Mouse (Mus musculus) olfactory bulb, adult 2 months (tissue): Measurements from ENCODE around the gene Calr3. TPM values are rescaled to one million over a fixed set of nuclear protein-coding genes. Genes with fewer than 3 reads are reported as not detected.

Experiments used
- H3K27ac ChIP-seq: fragments of 200-500 bp; 2 replicates; pipeline ENCODE4 v1.5.1; 2012; ENCODE audit warnings: low read depth, low read length; ENCODE audit not compliant: insufficient read depth
- H3K4me1 ChIP-seq: fragments of 200-500 bp; 2 replicates; pipeline ENCODE4 v1.6.1; 2012; ENCODE audit warnings: low read length; ENCODE audit not compliant: control insufficient read depth, insufficient read depth
- H3K4me3 ChIP-seq: fragments of 200-500 bp; 2 replicates; pipeline ENCODE4 v1.5.1; 2012; ENCODE audit warnings: mild to moderate bottlenecking, low read depth, low read length, moderate library complexity; ENCODE audit not compliant: insufficient read depth
- CTCF ChIP-seq: fragments of 200-500 bp; IDR thresholded peaks from 2 replicates; pipeline ENCODE4 v1.5.1; 2012; ENCODE audit warnings: low read depth, mild to moderate bottlenecking, low read length, moderate library complexity; ENCODE audit not compliant: insufficient read depth
- POLR2A ChIP-seq: fragments of 200-500 bp; IDR thresholded peaks from 2 replicates; pipeline ENCODE4 v1.6.1; 2012; ENCODE audit warnings: mild to moderate bottlenecking, low read depth, low read length, moderate library complexity; ENCODE audit not compliant: insufficient read depth
- WGBS: fragments of 180-500 bp; shearing (Covaris S2); methylation state at CpG from one replicate; pipeline ENCODE4 v1.1.7; 2018; 5-methylcytosine and 5-hydroxymethylcytosine counted together
- polyA plus RNA-seq: library from polyadenylated mRNA; stranded (reverse); fragments of >200 nt; gene quantifications from 2 replicates; pipeline ENCODE4 v1.2.4, GENCODE M21; 2012; ENCODE audit warnings: low replicate concordance; ENCODE audit not compliant: missing spikeins, insufficient read depth, insufficient read length

The Calr3 gene
- polyA plus RNA-seq, 1 experiment: not detected

- TF ChIP-seq CTCF (no peak), POLR2A (no peak)
- 52% methylated on average over 5 of the region's 5 CpGs for WGBS
- H3K4me1 ChIP-seq: no peaks in the 10 kb centered on the region
- no peak overlapping the region for H3K4me3 ChIP-seq
- H3K27ac ChIP-seq: no peak overlapping the region
These were observed 61.3 kb downstream of the Calr3 start for GRCm38 (mm10) chr8:72382395-72382794.

GRCm38 (mm10) chr8:72380656-72381055 lies 63.0 kb downstream of the Calr3 start:
- WGBS: 90% methylated on average over 8 of the region's 8 CpGs
- H3K27ac ChIP-seq: no peak overlapping the region
- no peak for TF ChIP-seq CTCF
- TF ChIP-seq POLR2A: no peak
- no peak overlapping the region for H3K4me3 ChIP-seq
- no peaks in the 10 kb centered on the region for H3K4me1 ChIP-seq

DNA sequence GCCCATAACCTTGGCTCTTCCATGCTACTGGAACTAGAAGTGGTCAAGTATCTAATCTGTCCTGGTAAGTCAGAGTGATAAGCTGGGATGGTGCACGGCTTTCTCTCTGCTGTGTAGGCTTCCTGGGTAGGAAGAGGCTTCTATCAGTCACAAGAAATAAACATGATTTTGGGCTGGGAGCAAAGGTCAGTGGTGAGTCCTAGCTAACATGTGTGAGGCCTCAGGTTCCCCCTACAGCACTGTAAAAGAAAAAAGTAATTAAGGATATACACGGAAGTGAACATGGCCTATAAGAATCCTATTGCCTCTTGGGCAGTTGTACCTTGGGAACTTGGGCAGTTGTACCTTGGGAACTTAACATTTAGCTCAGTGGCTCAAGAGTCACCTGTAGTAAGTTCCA lies 66.8 kb downstream of the Calr3 start:
- WGBS: 90% methylated on average over 2 of the region's 2 CpGs
- TF ChIP-seq POLR2A: no peak
- no peak for TF ChIP-seq CTCF
- Histone ChIP-seq H3K27ac (no peak overlapping the region), H3K4me3 (no peak overlapping the region), H3K4me1 (no peaks in the 10 kb centered on the region)

DNA sequence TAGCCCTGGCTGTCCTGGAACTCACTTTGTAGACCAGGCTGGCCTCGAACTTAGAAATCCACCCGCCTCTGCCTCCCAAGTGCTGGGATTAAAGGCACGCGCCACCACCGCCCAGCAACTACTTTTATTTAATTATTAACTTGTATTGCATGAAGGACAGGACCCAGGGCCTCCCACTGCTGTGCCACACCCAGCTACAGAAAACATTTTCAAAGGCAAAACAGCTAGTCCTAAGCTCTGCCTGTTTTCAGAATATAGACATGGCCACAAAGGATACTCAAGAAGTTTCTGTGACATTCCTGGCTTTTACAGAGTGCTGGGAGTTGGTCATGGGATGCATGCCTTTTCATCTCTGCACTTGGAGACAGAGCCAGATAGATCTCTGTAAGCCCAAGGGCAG lies 67.4 kb downstream of the Calr3 start:
- no peak for TF ChIP-seq CTCF
- Histone ChIP-seq H3K4me3 (no peak overlapping the region), H3K4me1 (no peaks in the 10 kb centered on the region), H3K27ac (no peak overlapping the region)
- WGBS: 92% methylated on average over 5 of the region's 5 CpGs

DNA sequence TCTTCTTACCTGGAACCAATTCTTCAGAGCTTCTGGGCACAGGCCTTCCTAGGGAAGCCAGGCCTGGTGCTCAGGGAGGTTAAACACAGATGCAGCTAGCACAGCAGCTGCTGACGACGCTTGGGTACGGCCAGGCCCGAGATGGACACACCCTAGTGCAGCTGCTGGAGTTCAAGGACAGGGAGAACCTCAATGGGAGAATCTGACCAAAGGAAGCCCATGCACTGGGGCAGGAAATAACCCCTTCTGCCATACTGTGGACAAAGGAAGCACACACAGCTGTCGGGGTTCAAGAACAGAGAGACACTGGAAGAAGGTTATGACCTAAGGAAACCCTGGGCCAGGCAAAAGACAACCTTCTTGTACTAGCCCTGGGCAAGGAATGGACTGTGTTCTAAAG lies 68.5 kb downstream of the Calr3 start:
- Histone ChIP-seq H3K27ac (no peak overlapping the region), H3K4me3 (no peak overlapping the region), H3K4me1 (no peaks in the 10 kb centered on the region)
- 87% methylated on average over 5 of the region's 5 CpGs for WGBS
- no peak for TF ChIP-seq CTCF
- no peak for TF ChIP-seq POLR2A

Other genes starting within 250 kb of the Calr3 start
- gene Cib3, start 231.0 kb downstream of the Calr3 start, polyA plus RNA-seq: not detected in 2 replicates
- gene Gm11034, start 230.2 kb downstream of the Calr3 start, polyA plus RNA-seq: not detected in 2 replicates
- gene Fam32a, start 224.1 kb downstream of the Calr3 start, polyA plus RNA-seq: 119 TPM in 1 of 2 replicates, not detected in the other
- not detected in 2 replicates for gene Ap1m1, start 203.9 kb downstream of the Calr3 start, polyA plus RNA-seq
- 407 TPM in 1 of 2 replicates, not detected in the other for gene Gm10282, start 138.6 kb downstream of the Calr3 start, polyA plus RNA-seq
- gene Klf2, start 124.8 kb downstream of the Calr3 start, polyA plus RNA-seq: not detected in 2 replicates
- 130 and 148 TPM in 2 replicates for gene Eps15l1, start 22.4 kb downstream of the Calr3 start, polyA plus RNA-seq
- not detected in 2 replicates for gene 1700030K09Rik, start within 50 bp of the Calr3 start, polyA plus RNA-seq
- gene Cherp, start 31.4 kb upstream of the Calr3 start, polyA plus RNA-seq: not detected in 2 replicates
- gene Slc35e1, start 48.7 kb upstream of the Calr3 start, polyA plus RNA-seq: not detected in 2 replicates
- not detected in 2 replicates for gene Med26, start 104.4 kb upstream of the Calr3 start, polyA plus RNA-seq
- gene Smim7, start 127.2 kb upstream of the Calr3 start, polyA plus RNA-seq: not detected in 2 replicates
- not detected in 2 replicates for gene Tmem38a, start 128.2 kb upstream of the Calr3 start, polyA plus RNA-seq
- gene Nwd1, start 202.8 kb upstream of the Calr3 start, polyA plus RNA-seq: not detected in 2 replicates